Mouse (Mus musculus) midbrain, postnatal 0 days (tissue): Measurements from ENCODE around the gene Thsd7b. TPM values are rescaled to one million over a fixed set of nuclear protein-coding genes. Genes with fewer than 3 reads are reported as not detected.
"Not testable (repeated sequence)": the region's sequence is repeated elsewhere in the genome, so short reads cannot be mapped to it uniquely, and the experiment has no call there.

ENCODE experiments used
- ATAC-seq: fragments of 200-750 bp; cut with Nextera tagmentation; 2 replicates; pipeline ENCODE4 v1.8.0; 2017; ENCODE audit warnings: moderate number of reproducible peaks, mild to moderate bottlenecking, moderate TSS enrichment, moderate library complexity; ENCODE audit not compliant: low FRiP score
- DNase-seq: peaks from one replicate; pipeline ENCODE4 v3.0.0-alpha.2; 2015; ENCODE audit warnings: low spot score
- H3K27ac ChIP-seq: fragments of 300-500 bp; sonication (generic); 2 replicates; pipeline ENCODE4 v1.5.1; 2014; ENCODE audit warnings: low read depth, mild to moderate bottlenecking, low read length, mixed read lengths
- H3K27me3 ChIP-seq: fragments of 300-500 bp; sonication (generic); 2 replicates; pipeline ENCODE4 v1.6.1; 2014; ENCODE audit warnings: low read length, control low read depth, mixed read lengths; ENCODE audit not compliant: insufficient read depth
- H3K36me3 ChIP-seq: fragments of 300-500 bp; sonication (generic); 2 replicates; pipeline ENCODE4 v1.6.1; 2014; ENCODE audit warnings: low read length, control low read depth, mixed read lengths; ENCODE audit not compliant: insufficient read depth
- H3K4me1 ChIP-seq: fragments of 300-500 bp; sonication (generic); 2 replicates; pipeline ENCODE4 v1.6.1; 2014; ENCODE audit warnings: mild to moderate bottlenecking, control low read depth, antibody characterized with exemption, low read length, mixed read lengths; ENCODE audit not compliant: insufficient read depth
- H3K4me2 ChIP-seq: fragments of 300-500 bp; sonication (generic); 2 replicates; pipeline ENCODE4 v1.6.1; 2014; ENCODE audit warnings: low read depth, mild to moderate bottlenecking, low read length, mixed read lengths; ENCODE audit not compliant: poor library complexity, severe bottlenecking
- H3K4me3 ChIP-seq: fragments of 300-500 bp; sonication (generic); 2 replicates; pipeline ENCODE4 v1.5.1; 2014; ENCODE audit warnings: low read depth, mild to moderate bottlenecking, low read length, moderate library complexity
- H3K9ac ChIP-seq: fragments of 300-500 bp; sonication (generic); replicated peaks from 2 replicates; pipeline ENCODE4 v1.6.1; 2014; ENCODE audit warnings: mild to moderate bottlenecking, low read length, moderate library complexity, mixed read lengths; ENCODE audit not compliant: poor library complexity, severe bottlenecking
- H3K9me3 ChIP-seq: fragments of 300-500 bp; sonication (generic); 2 replicates; pipeline ENCODE4 v1.6.1; 2016; ENCODE audit warnings: low read length, control low read depth
- CTCF ChIP-seq: IDR thresholded peaks from 2 replicates; pipeline ENCODE4 v1.5.1; 2016; ENCODE audit warnings: antibody characterized with exemption, mild to moderate bottlenecking
- WGBS: fragments of 180-500 bp; shearing (Covaris S2); extraction: QIAGEN DNeasy Blood & Tissue Kit; methylation state at CpG from one replicate; pipeline ENCODE4 v1.1.7; 2014; 5-methylcytosine and 5-hydroxymethylcytosine counted together
- polyA plus RNA-seq: library from polyadenylated mRNA; unstranded; fragments of >200 nt; fragmentation: Nextera tagmentation; extraction: Ambion mirVana; gene quantifications from 2 replicates; pipeline ENCODE4 v1.2.1, GENCODE M21; 2015
- total RNA-seq: library from RNA; depleted of rRNA; stranded (reverse); fragments of >200 nt; gene quantifications from 2 replicates; pipeline ENCODE4 v1.2.3, GENCODE M21; 2014

Gene Thsd7b
- total and polyA plus RNA-seq, 2 experiments from 2014 or later, result 11.6 to 20.8 TPM

DNA sequence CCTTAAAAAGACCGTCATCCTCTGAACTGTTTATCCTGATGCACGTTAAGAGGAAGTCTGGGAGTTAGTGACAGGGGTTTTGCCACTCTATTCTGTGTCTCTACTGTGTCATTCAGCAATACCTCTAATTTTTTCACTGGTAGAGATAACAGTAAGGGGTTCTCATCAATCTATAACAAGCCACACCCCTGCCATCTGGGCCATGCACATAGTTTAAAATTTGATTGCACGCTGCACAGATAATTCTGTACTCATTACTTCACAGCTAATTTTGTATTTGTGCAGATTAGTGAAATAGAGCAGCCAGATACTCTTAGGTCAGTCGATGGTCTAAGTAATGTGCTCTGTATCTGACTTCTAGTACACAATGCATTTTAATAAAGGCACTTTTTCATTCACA is 673.9 kb downstream of the Thsd7b start:
- no peak for TF ChIP-seq CTCF

DNA sequence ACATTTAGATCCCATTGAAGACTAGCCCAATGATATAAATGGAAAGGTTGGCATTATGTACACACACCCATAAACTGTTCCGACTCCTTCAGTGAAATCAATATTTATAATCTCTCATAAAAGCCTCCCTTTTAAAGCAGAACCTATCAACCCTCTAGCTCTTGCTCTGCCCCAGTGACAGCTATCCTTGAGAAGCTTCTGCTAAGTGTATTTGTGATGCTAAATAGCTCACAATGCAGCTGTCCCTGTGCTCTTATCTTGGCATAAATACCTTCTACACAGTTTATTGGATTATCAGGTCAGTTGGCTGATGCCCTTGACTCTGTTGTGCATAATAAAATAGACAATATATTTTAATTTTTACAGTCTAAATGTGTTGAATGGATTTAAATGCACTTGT is 682.4 kb downstream of the Thsd7b start:
- Histone ChIP-seq H3K4me3 (no peak overlapping the region), H3K4me2 (no peak overlapping the region), H3K27me3 (no peaks in the 10 kb centered on the region), H3K36me3 (no peaks in the 10 kb centered on the region), H3K9ac (no peak overlapping the region), H3K9me3 (no peaks in the 10 kb centered on the region), H3K4me1 (no peaks in the 10 kb centered on the region), H3K27ac (no peak overlapping the region)
- TF ChIP-seq CTCF, result no peak
- 15% methylated on average over 1 of the region's 1 CpGs for WGBS
- DNase-seq (no peak), ATAC-seq (no peak)

More for the DNA sequence above, 673.9 kb downstream of the Thsd7b start:
- no peaks in the 10 kb centered on the region for H3K27me3 ChIP-seq
- no peak overlapping the region for H3K27ac ChIP-seq
- no peaks in the 10 kb centered on the region for H3K4me1 ChIP-seq
- H3K36me3 ChIP-seq, result no peaks in the 10 kb centered on the region
- 62% methylated on average over 4 of the region's 4 CpGs for WGBS
- H3K9ac ChIP-seq, result no peak overlapping the region
- H3K4me3 ChIP-seq, result no peak overlapping the region
- H3K9me3 ChIP-seq, result no peaks in the 10 kb centered on the region
- no peak for DNase-seq
- H3K4me2 ChIP-seq, result no peak overlapping the region
- ATAC-seq, result no peak

DNA sequence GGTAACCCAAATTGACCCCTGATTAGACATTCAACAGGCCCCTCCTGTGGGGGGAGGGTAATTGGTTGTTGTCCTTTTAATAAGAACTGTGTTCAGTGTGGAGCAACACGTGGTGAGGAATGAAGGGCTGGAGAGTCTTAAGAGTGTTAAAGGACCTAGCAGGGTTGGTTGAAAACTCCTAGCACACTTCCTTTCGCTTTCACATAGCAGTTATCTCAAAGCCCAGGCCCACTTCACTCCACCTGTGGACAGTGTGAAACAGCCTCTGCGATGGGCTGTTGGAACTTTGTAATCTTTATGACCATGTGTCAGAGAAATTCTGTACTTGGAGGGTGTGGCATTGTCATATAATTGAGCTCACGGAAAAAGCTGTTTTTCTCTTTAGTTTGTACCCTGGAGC is 683.5 kb downstream of the Thsd7b start:
- Histone ChIP-seq H3K4me2 (no peak overlapping the region), H3K27me3 (no peaks in the 10 kb centered on the region), H3K36me3 (no peaks in the 10 kb centered on the region), H3K27ac (no peak overlapping the region), H3K9me3 (no peaks in the 10 kb centered on the region), H3K4me1 (no peaks in the 10 kb centered on the region), H3K9ac (no peak overlapping the region), H3K4me3 (no peak overlapping the region)
- WGBS, result 63% methylated on average over 4 of the region's 4 CpGs
- ATAC-seq (no peak), DNase-seq (no peak)
- TF ChIP-seq CTCF, result no peak

DNA sequence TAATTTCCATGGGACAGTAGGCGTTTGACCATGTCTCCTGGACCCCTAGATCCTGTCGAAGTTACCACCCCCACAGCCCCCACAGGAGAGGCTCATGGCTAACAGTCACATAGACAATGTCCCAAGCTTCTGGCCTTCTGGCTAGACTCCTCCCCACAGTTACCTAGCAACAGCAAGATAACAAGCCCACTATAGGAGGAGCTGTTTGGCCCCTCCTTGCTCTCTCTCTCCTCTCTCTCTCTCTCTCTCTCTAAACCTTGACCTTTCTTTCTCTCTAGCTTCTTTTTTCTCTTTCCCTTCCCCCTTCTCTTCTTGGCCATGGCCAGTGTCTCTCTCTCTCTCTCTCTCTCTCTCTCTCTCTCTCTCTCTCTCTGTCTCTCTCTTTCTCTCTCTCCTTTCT is 686.2 kb downstream of the Thsd7b start:
- ATAC-seq, H3K9ac ChIP-seq, DNase-seq, H3K27me3 ChIP-seq, H3K36me3 ChIP-seq, H3K4me2 ChIP-seq, H3K4me3 ChIP-seq, H3K27ac ChIP-seq, H3K9me3 ChIP-seq, H3K4me1 ChIP-seq: not testable (repeated sequence)
- WGBS, result 50% methylated on average over 2 of the region's 2 CpGs

DNA sequence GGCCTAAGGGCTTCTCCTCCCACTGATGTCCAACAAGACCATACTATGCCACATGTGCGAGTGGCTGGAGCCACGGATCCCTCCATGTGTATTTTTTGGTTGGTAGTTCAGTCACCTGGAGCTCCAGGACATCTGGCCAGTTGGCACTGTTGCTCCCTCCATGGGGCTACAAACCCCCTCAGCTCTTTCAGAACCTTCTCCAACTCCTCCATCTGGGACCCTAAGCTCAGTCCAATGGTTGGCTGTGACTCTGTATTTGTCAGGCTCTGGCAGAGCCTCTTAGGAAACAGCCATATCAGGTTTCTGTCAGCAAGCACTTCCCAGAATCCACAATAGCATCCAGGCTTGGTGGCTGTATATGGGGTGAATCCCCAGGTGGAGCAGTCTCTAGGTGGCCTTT is 690.1 kb downstream of the Thsd7b start:
- H3K9me3 ChIP-seq, result no peaks in the 10 kb centered on the region
- H3K27me3 ChIP-seq, result no peaks in the 10 kb centered on the region
- H3K4me3 ChIP-seq, result no peak overlapping the region
- no peak overlapping the region for H3K4me2 ChIP-seq
- H3K4me1 ChIP-seq, result no peaks in the 10 kb centered on the region
- no peak for TF ChIP-seq CTCF
- no peak for DNase-seq
- no peak overlapping the region for H3K27ac ChIP-seq
- no peaks in the 10 kb centered on the region for H3K36me3 ChIP-seq
- no peak overlapping the region for H3K9ac ChIP-seq
- ATAC-seq, result no peak
- 95% methylated on average over 2 of the region's 2 CpGs for WGBS

DNA sequence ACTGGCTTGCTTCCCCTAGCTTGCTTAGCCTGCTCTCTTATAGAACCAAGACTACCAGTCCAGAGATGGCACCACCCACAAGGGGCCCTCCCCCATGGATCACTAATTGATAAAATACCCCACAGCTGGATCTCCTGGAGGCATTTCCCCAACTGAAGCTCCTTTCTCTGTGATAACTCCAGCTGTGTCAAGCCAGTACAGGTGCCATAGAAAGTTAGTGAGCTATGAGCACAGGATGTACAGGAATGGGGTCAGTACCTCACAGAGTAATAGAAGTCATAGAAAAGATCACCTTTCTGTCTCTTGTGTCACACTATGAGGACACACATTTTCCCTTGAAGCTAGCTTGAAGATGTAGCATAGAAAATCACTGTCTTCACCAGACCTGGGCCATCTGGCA is 716.1 kb downstream of the Thsd7b start:
- H3K4me2 ChIP-seq, H3K9me3 ChIP-seq, H3K9ac ChIP-seq, H3K4me1 ChIP-seq, H3K27me3 ChIP-seq, H3K27ac ChIP-seq, H3K36me3 ChIP-seq, ATAC-seq, DNase-seq, H3K4me3 ChIP-seq: not testable (repeated sequence)

DNA sequence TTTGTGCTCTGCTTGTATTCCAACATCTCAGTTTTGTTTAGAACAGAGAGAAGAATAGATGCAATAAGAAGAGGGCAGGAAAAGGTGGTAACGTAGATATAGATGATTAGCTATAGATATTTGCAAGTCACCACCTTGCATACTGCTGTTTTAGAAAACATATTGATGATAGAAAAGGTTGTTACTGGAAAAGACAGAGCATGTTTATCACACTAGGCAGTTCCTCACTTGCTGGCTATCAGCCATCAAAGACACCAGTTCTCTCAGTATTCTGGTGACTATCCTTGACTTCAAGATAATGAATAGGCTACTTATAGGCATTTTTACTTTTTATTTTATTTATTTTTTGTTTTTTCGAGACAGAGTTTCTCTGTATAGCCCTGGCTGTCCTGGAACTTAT is 717.7 kb downstream of the Thsd7b start:
- no peaks in the 10 kb centered on the region for H3K9me3 ChIP-seq
- no peak for DNase-seq
- TF ChIP-seq CTCF, result no peak
- H3K36me3 ChIP-seq, result no peaks in the 10 kb centered on the region
- no peak overlapping the region for H3K9ac ChIP-seq
- H3K4me2 ChIP-seq, result no peak overlapping the region
- H3K4me3 ChIP-seq, result no peak overlapping the region
- no peak for ATAC-seq
- WGBS, result 80% methylated on average over 2 of the region's 2 CpGs
- H3K27me3 ChIP-seq, result no peaks in the 10 kb centered on the region
- no peaks in the 10 kb centered on the region for H3K4me1 ChIP-seq
- H3K27ac ChIP-seq, result no peak overlapping the region
